Mouse (Mus musculus) adrenal gland, adult (tissue): Measurements from ENCODE around the gene Dnajc9.
A peak's percentile ranks its signal among the peaks of the same experiment; 100 is the strongest.

Experiments used
- DNase-seq, 2 experiments: peaks; one replicate each; pipeline ENCODE4 v3.0.0; 2022 to 2023; ENCODE audit warnings: low spot score in 1 of 2; ENCODE audit not compliant: inconsistent age in 2 of 2

The Dnajc9 gene

DNA sequence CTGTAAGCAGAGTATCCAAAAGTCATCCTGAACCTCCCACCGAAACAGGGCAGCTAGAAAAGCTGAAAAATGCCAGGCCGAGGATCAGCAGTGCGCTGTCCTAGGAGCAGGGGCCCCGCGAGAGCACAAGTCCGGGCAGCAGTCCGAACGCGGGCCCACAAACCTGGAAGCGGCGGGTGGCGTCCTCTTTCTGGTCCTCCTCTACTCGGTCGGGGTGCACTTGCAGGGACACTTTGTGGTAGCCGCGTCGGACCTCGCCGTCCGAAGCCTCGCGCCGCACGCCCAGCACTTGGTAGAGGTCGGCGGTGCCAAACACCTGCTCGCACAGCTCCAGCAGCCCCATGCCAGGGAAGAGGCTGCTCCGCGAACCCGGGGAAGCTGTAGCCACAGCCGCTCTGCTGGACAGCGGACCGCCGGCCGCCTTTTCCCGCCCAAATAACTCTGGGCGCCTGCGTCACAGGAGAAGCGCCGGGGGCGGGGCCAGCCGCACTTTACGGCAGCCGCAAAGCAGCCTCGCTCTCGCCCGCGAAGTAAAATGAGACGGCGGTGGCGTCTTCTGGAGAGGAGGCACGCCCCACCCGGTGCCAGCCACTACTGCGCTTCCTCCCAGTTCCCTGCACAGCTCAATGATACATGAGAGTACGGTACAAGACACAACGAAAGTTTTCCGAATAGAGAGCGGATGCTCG, at the start of gene Dnajc9:
TSS of gene Dnajc9 (minus strand) at position 470 of the 689 bp plus-strand sequence.
- DNase-seq: peak; percentile 95 to 98

DNA sequence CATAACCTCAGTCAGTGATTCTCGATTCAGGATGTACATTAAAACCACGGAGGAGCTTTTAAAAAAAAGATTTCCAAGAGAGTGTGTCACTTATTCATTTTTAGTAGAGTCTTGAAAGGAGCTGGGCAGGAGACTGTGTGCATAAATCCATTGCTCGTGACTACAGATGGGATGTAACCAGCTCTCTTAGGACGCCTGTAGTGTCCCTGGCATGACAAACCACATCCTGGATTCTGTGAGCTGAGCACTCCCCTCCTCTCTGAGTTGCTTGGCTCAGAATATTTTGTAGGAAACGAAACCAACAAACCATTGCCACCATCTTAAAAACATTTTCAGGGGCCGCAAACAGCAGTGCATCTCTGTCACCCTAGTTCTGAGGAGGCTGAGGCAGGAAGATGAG, 48.3 kb upstream of the Dnajc9 start:
- no peak for DNase-seq

GRCm38 (mm10) chr14:20432420-20432819, 43.7 kb upstream of the Dnajc9 start:
- DNase-seq: no peak

- no peak for DNase-seq
Measured at GRCm38 (mm10) chr14:20431726-20432125, 43.0 kb upstream of the Dnajc9 start.

GRCm38 (mm10) chr14:20429833-20430232, 41.1 kb upstream of the Dnajc9 start:
- no peak for DNase-seq

GRCm38 (mm10) chr14:20428593-20428992, 39.9 kb upstream of the Dnajc9 start:
- DNase-seq: no peak

GRCm38 (mm10) chr14:20423046-20423445, 34.3 kb upstream of the Dnajc9 start:
- no peak for DNase-seq

- DNase-seq: peak in 1 of 2 experiments; percentile 43
Measured at GRCm38 (mm10) chr14:20422257-20422656, 33.5 kb upstream of the Dnajc9 start.

GRCm38 (mm10) chr14:20400071-20400470, 11.4 kb upstream of the Dnajc9 start:
- peak in 1 of 2 experiments; percentile 82 for DNase-seq

- peak; percentile 51 to 82 for DNase-seq
Measured at GRCm38 (mm10) chr14:20398864-20399263, 10.2 kb upstream of the Dnajc9 start.

DNA sequence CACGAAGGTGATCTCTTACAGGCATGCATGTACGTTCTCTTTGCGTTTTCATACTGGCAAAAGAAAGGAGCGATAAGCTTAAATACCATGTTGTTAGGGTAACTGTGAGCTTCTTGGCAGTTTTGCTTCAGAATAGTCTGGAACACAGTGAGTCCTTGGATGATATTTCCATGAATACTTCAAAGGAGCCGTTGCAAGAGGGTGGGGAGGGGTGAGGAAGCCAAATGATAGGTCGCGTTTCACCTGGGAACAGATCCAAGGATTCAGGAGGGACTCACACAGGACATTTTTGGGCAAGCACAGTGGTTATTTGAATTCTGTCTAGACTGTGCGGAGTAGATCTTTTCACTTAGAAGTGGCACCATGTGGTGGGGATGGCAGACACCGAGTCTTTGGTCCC, 8.5 kb upstream of the Dnajc9 start:
- DNase-seq: peak; percentile 61 to 86

DNA sequence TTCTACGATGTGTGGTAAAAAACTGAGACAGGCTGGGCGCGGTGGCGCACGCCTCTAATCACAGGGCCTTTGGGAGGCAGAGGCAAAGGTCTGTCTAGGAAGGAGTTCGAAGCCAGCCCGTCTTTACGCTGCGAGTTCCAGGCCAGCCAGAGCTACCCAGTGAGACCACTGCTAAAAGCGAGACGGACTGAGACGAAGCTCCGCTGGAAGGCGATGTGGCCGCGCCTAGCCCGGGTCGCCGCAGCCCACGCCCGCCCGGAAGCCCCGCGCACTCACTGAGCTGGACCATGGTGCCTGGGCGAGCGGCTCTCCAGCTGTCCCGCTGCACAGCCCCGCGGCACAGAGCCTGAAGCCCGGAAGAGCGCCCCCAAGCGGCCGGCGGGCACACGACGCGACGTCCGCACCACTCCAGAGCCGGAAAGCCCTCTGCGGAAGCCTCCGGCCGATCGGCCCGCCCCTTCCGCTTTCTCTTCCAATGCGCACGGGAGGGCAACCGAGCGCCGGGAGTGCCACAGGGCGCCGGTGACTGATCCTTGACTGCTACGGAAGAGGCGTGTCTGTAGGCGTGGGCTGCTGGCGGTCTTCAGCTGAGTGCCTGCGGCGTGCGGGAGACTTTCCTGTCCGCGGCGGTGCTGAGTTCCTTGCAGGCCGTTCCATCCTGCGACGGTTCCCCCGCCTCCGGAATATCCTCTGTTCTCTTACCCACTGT, 4.6 kb upstream of the Dnajc9 start, which contains the start of gene Mrps16:
TSS of gene Mrps16 (minus strand) at position 430 of the 709 bp plus-strand sequence.
- peak; percentile 98 for DNase-seq

- DNase-seq: peak in 1 of 2 experiments; percentile 56
Measured at GRCm38 (mm10) chr14:20392326-20392725, 3.6 kb upstream of the Dnajc9 start.

GRCm38 (mm10) chr14:20389446-20390079, 853 bp upstream of the Dnajc9 start:
- peak in 1 of 2 experiments; percentile 56 for DNase-seq

DNA sequence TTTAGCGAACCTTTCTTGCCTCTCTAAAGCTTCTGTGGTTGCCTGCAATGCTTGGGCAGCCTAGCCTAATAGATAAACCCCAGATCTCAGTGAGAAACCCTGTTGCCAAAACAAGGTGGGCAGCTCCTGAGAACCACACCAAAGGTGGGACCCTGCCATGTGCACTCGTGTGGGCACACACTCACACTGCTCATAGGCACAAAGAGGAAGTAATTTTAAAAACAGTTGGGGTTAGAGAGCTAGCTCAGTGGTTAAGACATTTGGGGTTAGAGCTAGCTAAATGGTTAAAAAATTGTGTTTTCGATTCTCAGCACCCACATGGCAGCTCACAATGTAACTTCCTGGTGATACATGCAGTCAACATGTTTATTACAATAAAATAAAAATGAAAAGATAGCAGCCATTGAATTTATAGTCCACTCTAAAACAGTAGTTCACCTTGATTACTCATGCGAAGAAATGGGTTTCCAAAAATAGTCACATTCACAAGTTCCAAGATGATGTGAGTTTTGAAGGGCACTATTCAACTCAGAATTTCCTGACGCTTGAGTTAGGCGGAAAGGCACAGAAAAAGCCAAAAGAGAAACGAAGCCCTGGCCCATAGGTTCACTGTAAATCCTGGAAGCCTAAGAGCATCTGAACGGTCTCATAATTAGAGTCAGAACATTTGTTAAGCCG, 8.8 kb downstream of the Dnajc9 start:
- no peak for DNase-seq

- no peak for DNase-seq
Measured at GRCm38 (mm10) chr14:20379087-20379640, 9.5 kb downstream of the Dnajc9 start.

- DNase-seq: peak; percentile 63 to 88
Measured at GRCm38 (mm10) chr14:20378313-20379061, 10.2 kb downstream of the Dnajc9 start.

GRCm38 (mm10) chr14:20377112-20377521, 11.6 kb downstream of the Dnajc9 start:
- DNase-seq: peak; percentile 67 to 90

GRCm38 (mm10) chr14:20371854-20372253, 16.9 kb downstream of the Dnajc9 start:
- no peak for DNase-seq

DNA sequence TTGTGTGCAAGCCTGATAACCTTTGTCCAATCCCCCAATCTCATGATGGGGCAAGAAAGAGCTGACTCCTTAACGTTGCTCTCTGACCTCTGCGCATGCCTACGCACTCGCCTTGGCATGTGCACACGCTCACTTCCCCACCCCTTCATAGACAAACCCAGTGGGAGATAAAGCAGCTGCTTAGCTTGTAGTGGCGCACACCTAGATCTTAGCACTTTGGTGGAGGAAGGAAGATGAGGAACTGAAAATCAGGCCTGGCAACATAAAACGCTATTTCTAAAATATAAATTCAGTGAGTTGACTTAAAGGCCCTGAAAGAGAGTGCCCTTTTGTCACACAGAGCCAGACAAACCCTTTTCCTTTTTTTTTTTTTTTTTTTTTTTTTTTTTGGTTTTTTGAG, 17.9 kb downstream of the Dnajc9 start:
- DNase-seq: no peak
